Mouse (Mus musculus): ENCODE results near the gene Sh3glb1.

- TF ChIP-seq USF2 (conservative IDR thresholded peaks at IDR 0.05; ENCODE audit: low read depth, low read length) (no peak), CTCF (conservative IDR thresholded peaks at IDR 0.05 in 1 of 2, IDR thresholded peaks at IDR 0.05 in 1 of 2; ENCODE audit: low read depth in 2 of 2, low read length in 2 of 2) (no peak), ZKSCAN1 (IDR thresholded peaks at IDR 0.05; ENCODE audit: borderline replicate concordance, low read depth, low read length) (no peak), RAD21 (IDR thresholded peaks at IDR 0.05; ENCODE audit: low read depth, low read length) (no peak), BHLHE40 (IDR thresholded peaks at IDR 0.05; ENCODE audit: low read depth, low read length) (no peak), JUND (conservative IDR thresholded peaks at IDR 0.05; ENCODE audit: low read depth, low read length) (no peak), MEF2A (IDR thresholded peaks at IDR 0.05; ENCODE audit: borderline replicate concordance, low read depth, low read length) (no peak)
Observed at GRCm38 (mm10) chr3:144644202-144644601, 75.9 kb downstream of the Sh3glb1 start.

All from CH12.LX (cell line).